Mouse (Mus musculus) megakaryocyte, embryonic 14.5 days (primary cell): ENCODE measurements at regions not wholly inside any gene's neighbourhood (a gene's known extent, or its start where the extent isn't known, plus 50 kb on each side); places are given as distances from the start of the nearest gene placed in this dataset.

Source experiments
- FLI1 ChIP-seq: IDR thresholded peaks from 2 replicates; pipeline ENCODE4 v1.6.1; 2012; ENCODE audit warnings: low read length, inconsistent platforms, mixed read lengths
- GATA1 ChIP-seq: IDR thresholded peaks from 3 replicates; pipeline ENCODE4 v1.6.1; 2012; ENCODE audit warnings: mixed read lengths, low read length, inconsistent platforms, borderline replicate concordance

- no peak for TF ChIP-seq GATA1
- TF ChIP-seq FLI1, result no peak
Measured at GRCm38 (mm10) chr10:60893130-60893809, 61.9 kb upstream of the Unc5b start.
